Mouse (Mus musculus): ENCODE results near the gene Txnrd1. TPM values are rescaled to one million over a fixed set of nuclear protein-coding genes. Genes with fewer than 3 reads are reported as not detected.

The Txnrd1 gene
- total RNA-seq, 2 experiments from 2014 or later = 49.3 to 63.5 TPM

DNA sequence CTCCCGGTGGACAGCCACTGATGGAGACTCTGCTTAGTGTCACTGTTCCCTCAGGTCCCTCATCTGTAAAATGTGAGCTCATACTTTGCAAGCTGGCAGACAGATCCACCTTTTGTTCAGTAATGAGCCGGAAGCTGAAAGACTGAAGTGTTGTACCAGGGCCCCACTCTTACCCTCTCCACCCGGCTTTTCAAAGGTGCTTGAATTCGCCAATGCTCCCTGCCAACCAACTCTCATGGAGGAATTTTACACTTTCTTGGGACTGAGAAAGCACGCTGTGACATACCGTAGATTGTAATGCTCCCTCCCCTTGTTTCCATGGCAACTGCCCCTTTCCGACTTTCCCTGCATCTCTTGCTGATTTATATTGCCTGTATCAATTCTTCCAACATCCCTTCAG lies 66.8 kb downstream of the Txnrd1 start:
- intact Hi-C loops (cut with DNase I) = loop anchor here (2.0 to 5.0 kb wide), 3 partner anchors 42 to 234 kb away; no protein-coding TSS in a partner anchor
- no peak for DNase-seq

GRCm38 (mm10) chr10:82901436-82901835 lies 67.7 kb downstream of the Txnrd1 start:
- peak; percentile 88 to 95 for DNase-seq
- intact Hi-C loops (cut with DNase I) = loop anchor here (1.0 to 5.0 kb wide), 4 partner anchors 43 to 235 kb away; no protein-coding TSS in a partner anchor

DNA sequence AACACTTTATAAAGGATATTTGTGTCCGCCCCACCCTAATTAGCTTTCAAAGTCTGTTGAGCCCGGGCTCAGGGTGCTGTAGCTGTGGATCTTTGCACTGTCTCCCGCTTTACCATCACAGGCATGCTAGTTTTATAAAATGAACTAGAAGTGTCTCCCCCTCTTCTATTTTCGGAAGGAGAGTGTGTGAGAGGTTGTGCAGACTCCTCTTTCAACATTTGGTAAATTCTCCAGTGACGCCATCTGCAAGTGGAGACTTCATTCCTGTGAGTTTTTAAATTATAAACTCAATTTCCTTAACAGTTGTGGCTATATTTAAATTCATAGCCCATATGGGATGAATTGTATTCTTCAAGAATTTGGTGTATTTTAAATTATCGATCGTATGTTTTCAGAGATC lies 74.8 kb downstream of the Txnrd1 start:
- intact Hi-C loops (cut with DNase I) = loop anchor here (2.0 to 5.0 kb wide), 5 partner anchors 194 to 869 kb away; no protein-coding TSS in a partner anchor
- no peak for DNase-seq

DNA sequence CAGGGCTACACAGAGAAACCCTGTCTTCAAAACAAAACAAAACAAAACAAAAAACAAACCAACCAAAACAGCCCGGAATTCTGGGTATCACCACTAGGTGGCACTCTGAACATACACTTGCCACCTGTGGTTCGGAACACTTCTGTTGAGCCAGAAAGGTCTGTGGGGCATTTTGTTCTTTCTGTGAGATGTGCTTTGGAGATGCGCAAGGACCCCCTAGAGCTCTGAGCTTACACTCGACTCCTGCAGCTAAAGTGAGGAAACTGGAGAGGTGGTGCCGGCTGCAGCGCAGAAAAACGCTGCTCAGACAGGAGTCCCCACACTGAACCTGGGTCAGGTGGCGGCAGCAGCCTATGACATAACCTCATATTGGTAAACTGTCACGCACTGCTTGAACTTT lies 75.6 kb downstream of the Txnrd1 start:
- intact Hi-C loops (cut with DNase I) = loop anchor here (1.0 to 5.0 kb wide), 6 partner anchors 193 to 868 kb away; no protein-coding TSS in a partner anchor
- peak; percentile 64 to 78 for DNase-seq

GRCm38 (mm10) chr10:82910198-82910597 lies 76.4 kb downstream of the Txnrd1 start:
- DNase-seq = peak in 1 of 2 experiments; percentile 25
- intact Hi-C loops (cut with DNase I) = loop anchor here (5.0 kb wide), 1 partner anchor 597 kb away; no protein-coding TSS in a partner anchor

DNA sequence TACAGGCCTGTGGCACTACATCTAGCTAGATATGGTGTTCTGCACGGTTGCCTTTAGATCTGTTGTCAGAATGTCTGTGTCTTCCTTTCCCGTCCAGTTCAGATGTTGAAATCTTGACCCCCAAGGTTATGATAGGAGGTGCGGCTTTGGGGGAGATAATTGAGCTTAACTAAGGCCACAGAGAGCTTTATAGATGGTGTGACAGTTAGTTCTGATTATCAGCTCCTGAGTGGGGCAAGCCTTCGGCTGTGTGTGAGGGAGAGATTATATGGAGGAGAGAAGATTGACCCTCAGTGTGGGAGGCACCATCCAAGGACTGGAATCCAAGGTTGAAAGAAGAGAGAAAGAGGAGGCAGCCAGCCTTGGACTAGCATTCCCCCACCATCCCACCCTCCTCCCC lies 79.5 kb downstream of the Txnrd1 start:
- DNase-seq = no peak
- intact Hi-C loops (cut with DNase I) = loop anchor here (5.0 kb wide), 1 partner anchor 594 kb away; no protein-coding TSS in a partner anchor

DNA sequence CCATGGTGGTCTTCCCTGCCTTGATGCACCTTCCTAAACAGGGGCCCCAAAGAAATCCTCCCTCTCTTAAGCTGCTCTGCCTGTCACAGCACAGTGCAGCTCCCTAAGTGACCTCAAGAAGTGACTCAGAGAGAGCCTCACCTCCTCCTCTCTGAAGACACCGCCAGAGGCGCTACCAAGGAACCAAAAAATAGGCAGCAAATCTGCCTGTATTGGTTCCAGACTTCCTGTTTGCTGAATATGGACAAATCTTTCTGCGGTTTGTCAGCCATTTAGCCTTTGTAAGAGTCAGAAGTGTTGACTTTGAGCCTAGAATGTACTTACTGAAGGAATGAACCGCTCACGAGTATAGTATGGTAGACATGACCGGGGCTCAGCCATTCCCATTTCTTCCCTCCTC lies 80.0 kb downstream of the Txnrd1 start:
- intact Hi-C loops (cut with DNase I) = loop anchor here (5.0 kb wide), 1 partner anchor 594 kb away; no protein-coding TSS in a partner anchor
- no peak for DNase-seq

DNA sequence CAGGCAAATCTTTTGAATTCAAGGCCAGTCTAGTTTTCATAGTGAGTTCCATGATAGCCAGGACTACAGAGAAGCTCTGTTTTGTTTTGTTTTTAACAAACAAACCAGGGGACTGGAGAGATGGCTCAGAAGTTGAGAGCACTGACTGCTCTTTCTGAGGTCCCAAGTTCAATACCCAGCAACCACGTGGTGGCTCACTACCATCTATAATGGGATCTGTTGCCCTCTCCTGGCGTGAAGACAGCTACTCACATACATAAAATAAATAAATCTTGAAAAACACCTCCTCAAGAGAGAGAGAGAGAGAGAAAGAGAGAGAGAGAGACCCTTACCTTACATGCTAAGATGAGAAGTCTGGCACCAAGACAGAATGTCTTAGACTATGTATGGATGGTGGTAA lies 84.9 kb downstream of the Txnrd1 start:
- no peak for DNase-seq
- intact Hi-C loops (cut with DNase I) = no loop called here

GRCm38 (mm10) chr10:82919404-82919980 lies 85.7 kb downstream of the Txnrd1 start:
- intact Hi-C loops (cut with DNase I) = no loop called here
- DNase-seq = no peak

DNA sequence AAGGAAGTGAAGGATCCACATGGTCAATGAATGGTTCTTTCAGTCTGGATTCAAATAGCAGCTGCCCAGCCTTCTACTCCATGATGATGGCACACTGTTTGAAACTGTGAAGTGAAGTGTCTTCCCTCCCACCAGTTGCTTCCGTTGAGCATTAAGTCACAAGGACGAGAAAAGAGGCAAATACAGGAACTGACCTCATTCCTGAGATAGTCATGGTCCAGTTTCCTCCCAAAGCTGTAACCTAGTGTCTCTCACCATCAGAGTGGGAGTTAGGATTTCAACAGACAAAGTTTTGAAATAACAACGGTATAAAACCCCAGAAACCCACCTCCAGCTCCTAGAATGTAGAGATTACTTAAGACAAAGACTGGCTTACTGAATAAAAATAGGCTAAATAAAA lies 89.8 kb downstream of the Txnrd1 start:
- intact Hi-C loops (cut with DNase I) = no loop called here
- no peak for DNase-seq

GRCm38 (mm10) chr10:82924750-82925149 lies 91.0 kb downstream of the Txnrd1 start:
- intact Hi-C loops (cut with DNase I) = no loop called here
- DNase-seq = no peak

DNA sequence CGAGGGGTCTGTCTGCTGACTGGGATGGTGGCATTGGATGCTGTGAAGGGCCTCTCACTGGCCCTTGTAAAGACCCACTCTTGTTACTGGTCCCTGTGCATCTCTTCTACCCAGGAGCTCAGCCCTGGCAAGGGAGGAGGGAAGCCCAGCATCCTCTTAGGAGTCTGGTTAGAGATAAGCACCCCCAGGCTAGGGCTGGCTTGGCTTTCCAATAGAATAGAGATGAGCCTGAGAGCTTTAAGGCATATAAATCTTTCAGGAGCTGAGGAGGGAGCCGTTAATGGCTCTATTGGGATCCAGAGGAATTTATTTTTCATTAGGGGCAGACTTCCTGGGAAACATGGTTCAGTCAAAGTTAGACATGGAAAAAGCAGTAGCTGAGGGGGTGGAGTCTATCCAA lies 91.9 kb downstream of the Txnrd1 start:
- DNase-seq = no peak
- intact Hi-C loops (cut with DNase I) = no loop called here

DNA sequence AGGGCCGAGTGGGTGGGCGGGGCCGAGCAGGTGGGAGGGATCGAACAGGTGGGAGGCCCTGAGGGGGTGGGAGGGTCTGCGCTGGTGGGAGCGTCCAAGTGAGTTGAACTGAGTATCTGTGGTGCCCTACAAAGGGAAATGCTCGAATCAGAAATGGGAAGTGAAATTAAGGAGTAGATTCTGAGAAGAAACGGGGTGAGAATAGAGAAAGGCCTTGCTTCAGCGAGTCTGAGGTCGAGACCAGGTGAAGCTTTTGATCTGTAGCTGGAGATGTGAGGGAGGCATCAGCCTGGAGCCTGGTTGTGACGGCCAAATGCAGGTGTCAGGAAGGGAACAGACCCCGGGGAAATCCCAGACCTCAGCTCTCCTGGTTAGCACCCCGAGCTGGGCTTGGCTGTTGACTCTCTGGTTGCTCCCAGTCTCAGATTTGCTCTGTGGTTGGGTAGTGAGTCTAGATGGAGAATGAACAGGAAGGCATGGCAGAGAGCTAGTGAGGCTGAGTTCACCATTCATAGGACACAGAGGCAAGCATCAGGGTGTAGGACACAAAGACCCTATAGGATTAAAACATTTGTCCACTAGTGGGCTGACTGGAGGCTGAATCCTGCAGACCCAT lies 101.4 kb downstream of the Txnrd1 start:
- intact Hi-C loops (cut with DNase I) = no loop called here
- DNase-seq = no peak

GRCm38 (mm10) chr10:82935774-82936173 lies 102.0 kb downstream of the Txnrd1 start:
- intact Hi-C loops (cut with DNase I) = no loop called here
- DNase-seq = no peak

Other genes starting within 250 kb of the Txnrd1 start
- gene 1190007I07Rik, start 210.7 kb upstream of the Txnrd1 start, total RNA-seq (2021) = 10 to 100 TPM; 25.3 to 28.8 TPM
- gene Tdg, start 204.1 kb upstream of the Txnrd1 start, total RNA-seq (2021) = 10 to 100 TPM; 13.0 to 14.7 TPM
- gene Glt8d2, start 143.3 kb upstream of the Txnrd1 start, total RNA-seq (2021) = 1 to 10 TPM; 3.7 to 6.2 TPM
- 10 to 100 TPM; 28.3 to 30.8 TPM for gene Hcfc2, start 137.8 kb upstream of the Txnrd1 start, total RNA-seq (2021)
- 10 to 100 TPM; 13.3 to 15.5 TPM for gene Nfyb, start 69.8 kb upstream of the Txnrd1 start, total RNA-seq (2021)
- 1 to 10 TPM in 1 of 2 experiments, under 1 TPM in 1; 0.69 to 1.5 TPM for gene Eid3, start 32.7 kb downstream of the Txnrd1 start, total RNA-seq (2021)
- 1 to 10 TPM; 2.8 to 3.2 TPM for gene Chst11, start 151.5 kb downstream of the Txnrd1 start, total RNA-seq (2021)

Data from heart, postnatal 36 days (tissue).